Mouse (Mus musculus) neural tube, embryonic 12.5 days (tissue): Measurements from ENCODE around the gene Chst11. TPM values are rescaled to one million over a fixed set of nuclear protein-coding genes. Genes with fewer than 3 reads are reported as not detected.

Experiments used
- ATAC-seq: fragments of 200-750 bp; cut with Nextera tagmentation; 2 replicates; pipeline ENCODE4 v1.8.0; 2017; ENCODE audit warnings: low read depth, mild to moderate bottlenecking, moderate TSS enrichment, moderate library complexity; ENCODE audit not compliant: low FRiP score
- H3K27ac ChIP-seq: fragments of 300-500 bp; sonication (generic); 2 replicates; pipeline ENCODE4 v1.5.1; 2016
- H3K27me3 ChIP-seq: fragments of 300-500 bp; sonication (generic); replicated peaks from 2 replicates; pipeline ENCODE4 v1.6.1; 2016; ENCODE audit warnings: mild to moderate bottlenecking
- H3K36me3 ChIP-seq: fragments of 300-500 bp; sonication (generic); 2 replicates; pipeline ENCODE4 v1.6.1; 2016; ENCODE audit warnings: mild to moderate bottlenecking
- H3K4me1 ChIP-seq: fragments of 300-500 bp; sonication (generic); 2 replicates; pipeline ENCODE4 v1.6.1; 2016
- H3K4me2 ChIP-seq: fragments of 300-500 bp; sonication (generic); replicated peaks from 2 replicates; pipeline ENCODE4 v1.6.1; 2016; ENCODE audit warnings: mild to moderate bottlenecking
- H3K4me3 ChIP-seq: fragments of 300-500 bp; sonication (generic); 2 replicates; pipeline ENCODE4 v1.5.1; 2016
- H3K9ac ChIP-seq: fragments of 300-500 bp; sonication (generic); 2 replicates; pipeline ENCODE4 v1.6.1; 2016; ENCODE audit warnings: mild to moderate bottlenecking
- H3K9me3 ChIP-seq: fragments of 300-500 bp; sonication (generic); 2 replicates; pipeline ENCODE4 v1.6.1; 2016; ENCODE audit warnings: mild to moderate bottlenecking
- WGBS: fragments of 180-500 bp; shearing (Covaris S2); methylation state at CpG from one replicate; pipeline ENCODE4 v1.1.7; 2016; 5-methylcytosine and 5-hydroxymethylcytosine counted together
- polyA plus RNA-seq: library from polyadenylated mRNA; unstranded; fragments of >200 nt; fragmentation: Nextera tagmentation; extraction: Ambion mirVana; gene quantifications from 2 replicates; pipeline ENCODE4 v1.2.1, GENCODE M21; 2016

Chst11 gene
- polyA plus RNA-seq = 3.0 and 3.1 TPM in 2 replicates

- H3K27ac ChIP-seq = peak within 1 kb of the TSS; percentile 64
- H3K4me1 ChIP-seq = peaks cover 35% of the 10 kb centered on the region
- peak; percentile 87 for ATAC-seq
- H3K4me3 ChIP-seq = peak within 1 kb of the TSS; percentile 78
- peak within 1 kb of the TSS; percentile 82 for H3K4me2 ChIP-seq
- WGBS = under 1% methylated on average over 61 of the region's 67 CpGs
- H3K9me3 ChIP-seq = no peaks in the 10 kb centered on the region
- H3K27me3 ChIP-seq = peaks cover 12% of the 10 kb centered on the region
- peak within 1 kb of the TSS; percentile 83 for H3K9ac ChIP-seq
- H3K36me3 ChIP-seq = no peaks in the 10 kb centered on the region
Observed at GRCm38 (mm10) chr10:82984950-82985699, at the start of gene Chst11. TSS of gene Chst11 (plus strand) at chr10:82985498.

- 91% methylated on average over 6 of the region's 6 CpGs for WGBS
- Histone ChIP-seq H3K4me2 (no peak overlapping the region), H3K4me3 (no peak overlapping the region), H3K27me3 (no peaks in the 10 kb centered on the region), H3K9ac (no peak overlapping the region), H3K36me3 (no peaks in the 10 kb centered on the region), H3K4me1 (no peaks in the 10 kb centered on the region), H3K9me3 (no peaks in the 10 kb centered on the region), H3K27ac (no peak overlapping the region)
- ATAC-seq = no peak
Observed at GRCm38 (mm10) chr10:82935774-82936173, 49.5 kb upstream of the Chst11 start.

- WGBS = 88% methylated on average over 4 of the region's 4 CpGs
Observed at GRCm38 (mm10) chr10:82953415-82953814, 31.9 kb upstream of the Chst11 start.

GRCm38 (mm10) chr10:82955117-82955516 lies 30.2 kb upstream of the Chst11 start:
- H3K9me3 ChIP-seq = peaks cover 4% of the 10 kb centered on the region; the same call in 1 of the 2 replicates
- no peaks in the 10 kb centered on the region for H3K4me1 ChIP-seq
- H3K4me2 ChIP-seq = no peak overlapping the region
- 93% methylated on average over 18 of the region's 18 CpGs for WGBS
- no peak for ATAC-seq
- no peaks in the 10 kb centered on the region for H3K27me3 ChIP-seq
- no peak overlapping the region for H3K9ac ChIP-seq
- H3K4me3 ChIP-seq = no peak overlapping the region
- H3K27ac ChIP-seq = no peak overlapping the region
- no peaks in the 10 kb centered on the region for H3K36me3 ChIP-seq

More at GRCm38 (mm10) chr10:82953415-82953814, 31.9 kb upstream of the Chst11 start:
- Histone ChIP-seq H3K9ac (no peak overlapping the region), H3K27ac (no peak overlapping the region), H3K9me3 (peaks cover 4% of the 10 kb centered on the region; the same call in 1 of the 2 replicates), H3K36me3 (no peaks in the 10 kb centered on the region), H3K4me1 (no peaks in the 10 kb centered on the region), H3K4me2 (no peak overlapping the region), H3K27me3 (no peaks in the 10 kb centered on the region), H3K4me3 (no peak overlapping the region)
- no peak for ATAC-seq

GRCm38 (mm10) chr10:82958218-82958761 lies 27.0 kb upstream of the Chst11 start:
- H3K27ac ChIP-seq = no peak overlapping the region
- H3K4me1 ChIP-seq = no peaks in the 10 kb centered on the region
- H3K4me2 ChIP-seq = no peak overlapping the region
- H3K9ac ChIP-seq = no peak overlapping the region
- H3K36me3 ChIP-seq = no peaks in the 10 kb centered on the region
- H3K9me3 ChIP-seq = peaks cover 4% of the 10 kb centered on the region; the same call in 1 of the 2 replicates
- H3K4me3 ChIP-seq = no peak overlapping the region
- ATAC-seq = no peak
- WGBS = 73% methylated on average over 5 of the region's 5 CpGs
- H3K27me3 ChIP-seq = no peaks in the 10 kb centered on the region

- Histone ChIP-seq H3K4me2 (no peak overlapping the region), H3K27ac (no peak overlapping the region), H3K9ac (no peak overlapping the region), H3K27me3 (no peaks in the 10 kb centered on the region), H3K4me1 (no peaks in the 10 kb centered on the region), H3K4me3 (no peak overlapping the region), H3K36me3 (no peaks in the 10 kb centered on the region), H3K9me3 (peaks cover 1% of the 10 kb centered on the region; the same call in 1 of the 2 replicates)
- ATAC-seq = no peak
Observed at GRCm38 (mm10) chr10:82959316-82959715, 26.0 kb upstream of the Chst11 start.

- Histone ChIP-seq H3K4me1 (no peaks in the 10 kb centered on the region), H3K27me3 (no peaks in the 10 kb centered on the region), H3K9ac (no peak overlapping the region), H3K36me3 (no peaks in the 10 kb centered on the region), H3K4me2 (no peak overlapping the region), H3K9me3 (no peaks in the 10 kb centered on the region), H3K4me3 (no peak overlapping the region), H3K27ac (no peak overlapping the region)
- no peak for ATAC-seq
- 44% methylated on average over 7 of the region's 7 CpGs for WGBS
Observed at GRCm38 (mm10) chr10:82961302-82961701, 24.0 kb upstream of the Chst11 start.

- Histone ChIP-seq H3K36me3 (no peaks in the 10 kb centered on the region), H3K4me3 (no peak overlapping the region), H3K9me3 (no peaks in the 10 kb centered on the region), H3K9ac (no peak overlapping the region), H3K4me1 (no peaks in the 10 kb centered on the region), H3K27me3 (no peaks in the 10 kb centered on the region), H3K27ac (no peak overlapping the region), H3K4me2 (no peak overlapping the region)
- no peak for ATAC-seq
- 86% methylated on average over 4 of the region's 4 CpGs for WGBS
Observed at GRCm38 (mm10) chr10:82962018-82962417, 23.3 kb upstream of the Chst11 start.

- 85% methylated on average over 6 of the region's 6 CpGs for WGBS
- Histone ChIP-seq H3K36me3 (no peaks in the 10 kb centered on the region), H3K9me3 (no peaks in the 10 kb centered on the region), H3K27me3 (no peaks in the 10 kb centered on the region), H3K9ac (no peak overlapping the region), H3K4me3 (no peak overlapping the region), H3K4me1 (no peaks in the 10 kb centered on the region), H3K27ac (no peak overlapping the region), H3K4me2 (no peak overlapping the region)
- ATAC-seq = no peak
Observed at GRCm38 (mm10) chr10:82962472-82963020, 22.8 kb upstream of the Chst11 start.

- Histone ChIP-seq H3K27ac (no peak overlapping the region), H3K9ac (no peak overlapping the region), H3K4me2 (no peak overlapping the region), H3K4me1 (no peaks in the 10 kb centered on the region), H3K9me3 (no peaks in the 10 kb centered on the region), H3K36me3 (no peaks in the 10 kb centered on the region), H3K4me3 (no peak overlapping the region), H3K27me3 (no peaks in the 10 kb centered on the region)
- WGBS = 76% methylated on average over 7 of the region's 7 CpGs
- no peak for ATAC-seq
Observed at GRCm38 (mm10) chr10:82964491-82964890, 20.8 kb upstream of the Chst11 start.

- Histone ChIP-seq H3K9ac (no peak overlapping the region), H3K27ac (no peak overlapping the region), H3K4me2 (no peak overlapping the region), H3K27me3 (no peaks in the 10 kb centered on the region), H3K36me3 (no peaks in the 10 kb centered on the region), H3K4me3 (no peak overlapping the region), H3K9me3 (no peaks in the 10 kb centered on the region), H3K4me1 (no peaks in the 10 kb centered on the region)
- ATAC-seq = no peak
- WGBS = 89% methylated on average over 7 of the region's 7 CpGs
Observed at GRCm38 (mm10) chr10:82966672-82967071, 18.6 kb upstream of the Chst11 start.

GRCm38 (mm10) chr10:82969612-82970011 lies 15.7 kb upstream of the Chst11 start:
- H3K36me3 ChIP-seq = no peaks in the 10 kb centered on the region
- no peak for ATAC-seq
- WGBS = 71% methylated on average over 5 of the region's 5 CpGs
- H3K4me1 ChIP-seq = no peaks in the 10 kb centered on the region
- H3K27ac ChIP-seq = no peak overlapping the region
- no peaks in the 10 kb centered on the region for H3K9me3 ChIP-seq
- no peak overlapping the region for H3K4me2 ChIP-seq
- H3K27me3 ChIP-seq = no peaks in the 10 kb centered on the region
- H3K9ac ChIP-seq = no peak overlapping the region
- H3K4me3 ChIP-seq = no peak overlapping the region
